Mouse (Mus musculus): ENCODE measurements at regions not wholly inside any gene's neighbourhood (a gene's known extent, or its start where the extent isn't known, plus 50 kb on each side); places are given as distances from the start of the nearest gene placed in this dataset.

DNA sequence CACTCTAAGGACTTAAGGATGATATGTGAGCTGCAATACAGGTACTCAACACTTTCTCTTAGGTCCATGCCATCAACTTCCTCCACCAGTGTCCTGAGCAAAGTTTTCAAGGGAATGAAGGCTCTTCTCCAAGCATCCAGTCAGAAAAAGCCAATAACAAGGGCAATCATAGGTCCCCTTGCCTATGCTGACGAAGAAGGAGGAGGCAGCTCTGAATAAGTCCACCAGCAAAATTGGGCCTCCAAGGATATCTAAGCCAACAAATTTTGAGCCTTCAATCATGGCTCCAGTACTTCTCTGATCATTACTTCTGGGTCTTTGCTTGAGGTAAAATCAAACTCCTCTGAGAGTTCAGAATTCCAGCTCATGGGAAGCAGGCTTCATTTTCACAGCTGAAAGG lies 293.1 kb downstream of the Snurf start:
- peak; percentile 5 for DNase-seq
